Mouse (Mus musculus) erythroblast, embryonic 14.5 days (primary cell): Measurements from ENCODE around the gene Pogk.

Experiments
- GATA1 ChIP-seq: IDR thresholded peaks from 2 replicates; pipeline ENCODE4 v1.6.1; 2012; ENCODE audit warnings: low read length, inconsistent platforms, mixed read lengths
- TAL1 ChIP-seq: IDR thresholded peaks from 3 replicates; pipeline ENCODE4 v1.6.1; 2012; ENCODE audit warnings: low read length, inconsistent platforms, mixed read lengths

GRCm38 (mm10) chr1:166395661-166396060 is 14.0 kb downstream of the Pogk start:
- TF ChIP-seq TAL1 (no peak), GATA1 (no peak)
